Mouse (Mus musculus) bone marrow macrophage, adult 2 months (primary cell): ENCODE data around the gene Endod1. TPM values are rescaled to one million over a fixed set of nuclear protein-coding genes. Genes with fewer than 3 reads are reported as not detected.
"Not testable (repeated sequence)": the region's sequence is repeated elsewhere in the genome, so short reads cannot be mapped to it uniquely, and the experiment has no call there.

Source experiments
- H3K27ac ChIP-seq: 2 replicates; pipeline ENCODE4 v1.5.1; 2012; ENCODE audit warnings: low read depth, low read length; ENCODE audit not compliant: insufficient read depth
- H3K4me1 ChIP-seq: 2 replicates; pipeline ENCODE4 v1.6.1; 2012; ENCODE audit warnings: low read length; ENCODE audit not compliant: control insufficient read depth, insufficient read depth
- H3K4me3 ChIP-seq: 2 replicates; pipeline ENCODE4 v1.5.1; 2012; ENCODE audit warnings: mild to moderate bottlenecking, low read length, moderate library complexity; ENCODE audit not compliant: insufficient read depth
- CTCF ChIP-seq: IDR thresholded peaks from 2 replicates; pipeline ENCODE4 v1.5.1; 2012; ENCODE audit warnings: low read depth, mild to moderate bottlenecking, low read length, moderate library complexity
- POLR2A ChIP-seq: IDR thresholded peaks from 2 replicates; pipeline ENCODE4 v1.6.1; 2012; ENCODE audit warnings: mild to moderate bottlenecking, low read depth, low read length, borderline replicate concordance
- polyA plus RNA-seq: library from polyadenylated mRNA; stranded (reverse); fragments of >200 nt; gene quantifications from 2 replicates; pipeline ENCODE4 v1.2.4, GENCODE M21; 2012; ENCODE audit not compliant: missing spikeins, insufficient read depth, insufficient read length

The Endod1 gene
- polyA plus RNA-seq, 1 experiment: 13.8 TPM

DNA sequence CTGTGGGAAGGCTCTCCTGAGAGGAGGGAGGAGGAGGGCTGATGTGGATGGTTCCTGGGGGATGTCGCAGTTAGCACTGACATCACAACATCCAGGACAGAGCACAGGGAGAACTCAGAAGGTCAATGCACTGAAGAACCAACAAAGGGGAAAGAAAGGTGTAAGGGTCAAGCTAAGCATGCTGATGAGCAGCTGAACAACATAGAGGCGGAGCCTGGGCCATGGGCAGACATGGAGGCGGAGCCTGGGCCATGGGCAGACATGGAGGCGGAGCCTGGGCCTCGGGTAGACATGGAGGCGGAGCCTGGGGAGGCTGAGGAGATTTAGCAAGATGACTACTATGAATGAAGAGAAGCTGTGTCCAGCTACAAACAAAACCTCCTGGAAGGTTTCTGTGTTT, 17.8 kb downstream of the Endod1 start:
- Histone ChIP-seq H3K4me1 (peaks cover 25% of the 10 kb centered on the region), H3K4me3 (no peak overlapping the region), H3K27ac (no peak overlapping the region)
- TF ChIP-seq CTCF: no peak
- no peak for TF ChIP-seq POLR2A

DNA sequence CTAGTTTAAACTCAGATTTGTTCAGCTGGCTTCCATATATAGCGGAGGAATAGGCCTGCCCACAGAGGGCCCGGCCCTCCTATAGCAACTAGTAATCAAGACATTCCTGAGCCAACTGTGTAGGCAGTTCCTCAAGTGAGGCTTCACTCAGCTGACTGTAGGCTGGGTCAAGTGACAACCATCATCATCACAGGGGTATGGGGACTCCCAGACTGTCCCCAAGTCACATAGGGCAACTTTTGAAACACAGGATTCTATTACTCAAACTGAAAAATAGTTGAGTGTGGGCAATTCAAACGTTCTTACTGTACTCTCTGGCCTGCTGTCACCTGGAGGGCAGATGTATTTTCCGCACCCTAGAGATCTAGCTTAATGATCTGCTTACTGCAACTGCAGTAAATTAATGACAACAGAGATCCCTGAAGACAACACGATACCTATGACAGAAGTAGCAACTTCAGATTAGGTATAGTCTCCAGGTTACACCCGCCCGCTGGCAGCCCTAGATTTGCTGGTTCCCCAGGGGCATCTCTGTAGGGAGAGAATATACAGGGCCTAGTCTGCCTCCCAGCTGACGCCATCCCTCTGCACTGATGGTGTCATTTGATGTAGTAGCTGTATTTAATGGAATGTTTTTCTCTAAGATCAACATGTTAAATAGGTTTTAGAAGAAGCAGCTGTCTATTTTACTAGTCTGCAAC, 19.1 kb downstream of the Endod1 start:
- H3K27ac ChIP-seq: no peak overlapping the region
- no peak for TF ChIP-seq POLR2A
- TF ChIP-seq CTCF: no peak
- H3K4me1 ChIP-seq: peaks cover 22% of the 10 kb centered on the region
- H3K4me3 ChIP-seq: no peak overlapping the region

DNA sequence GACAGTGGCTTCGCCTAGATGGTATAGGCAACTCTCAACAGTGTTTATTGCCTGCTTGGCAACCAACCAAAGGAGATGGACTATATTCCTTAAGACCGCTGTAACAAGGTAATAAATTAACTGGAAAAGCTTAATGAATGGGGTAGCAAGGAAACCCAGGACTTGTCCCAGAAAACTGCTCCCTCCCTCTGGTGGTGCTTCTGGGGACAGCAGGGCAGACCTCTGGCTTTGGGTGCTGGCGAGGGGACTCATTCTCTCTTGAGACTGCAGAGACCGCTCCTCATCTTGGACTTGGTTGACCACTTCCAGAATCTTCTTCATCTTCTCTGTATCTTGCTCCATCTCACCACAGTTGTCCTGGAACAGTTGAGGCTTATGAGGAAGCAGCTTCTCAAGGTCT, 24.3 kb downstream of the Endod1 start:
- Histone ChIP-seq H3K27ac (no peak overlapping the region), H3K4me3 (no peak overlapping the region), H3K4me1 (no peaks in the 10 kb centered on the region)
- TF ChIP-seq POLR2A: no peak
- TF ChIP-seq CTCF: no peak

DNA sequence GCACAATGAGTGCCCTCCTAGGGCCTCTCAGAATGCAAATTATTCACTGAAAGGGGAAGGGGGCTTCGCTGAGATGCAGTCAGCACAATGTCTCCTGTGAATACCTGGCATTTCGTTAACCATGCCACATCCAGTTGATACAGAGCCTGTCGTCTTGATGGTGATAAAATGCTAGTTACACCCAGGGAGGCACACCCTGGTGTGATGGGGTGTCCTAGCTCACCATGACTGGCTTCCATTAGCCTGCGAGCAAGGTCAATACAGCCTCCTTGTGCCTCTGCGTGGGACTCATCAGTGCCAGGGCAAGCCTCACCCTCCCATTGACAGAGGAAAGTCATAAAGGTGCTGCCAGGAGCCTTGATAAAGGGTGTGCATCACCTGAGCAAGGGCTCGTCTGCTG, 26.5 kb downstream of the Endod1 start:
- H3K4me3 ChIP-seq: no peak overlapping the region
- no peaks in the 10 kb centered on the region for H3K4me1 ChIP-seq
- TF ChIP-seq CTCF (no peak), POLR2A (no peak)
- no peak overlapping the region for H3K27ac ChIP-seq

DNA sequence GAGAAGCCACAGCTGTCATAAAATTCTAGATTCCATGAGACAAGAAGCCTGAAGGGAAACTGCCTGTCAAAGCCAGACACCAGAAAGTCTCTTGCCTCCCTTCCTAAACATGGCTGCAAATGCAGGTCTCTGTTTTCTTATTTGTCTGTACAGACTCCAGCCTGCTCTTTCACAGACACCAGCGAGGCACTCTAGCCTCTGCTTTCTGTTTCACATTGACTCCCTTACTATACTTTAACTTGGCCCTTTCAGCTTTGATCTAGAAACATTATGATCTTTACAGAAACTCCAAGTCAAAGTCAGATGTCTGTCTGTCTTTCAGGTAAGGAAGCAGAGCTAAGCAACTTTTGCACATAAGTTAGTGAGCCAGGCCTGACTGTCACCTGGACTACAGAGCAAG, 29.0 kb downstream of the Endod1 start:
- H3K4me1 ChIP-seq: no peaks in the 10 kb centered on the region
- no peak for TF ChIP-seq POLR2A
- TF ChIP-seq CTCF: no peak
- H3K27ac ChIP-seq: no peak overlapping the region
- no peak overlapping the region for H3K4me3 ChIP-seq

DNA sequence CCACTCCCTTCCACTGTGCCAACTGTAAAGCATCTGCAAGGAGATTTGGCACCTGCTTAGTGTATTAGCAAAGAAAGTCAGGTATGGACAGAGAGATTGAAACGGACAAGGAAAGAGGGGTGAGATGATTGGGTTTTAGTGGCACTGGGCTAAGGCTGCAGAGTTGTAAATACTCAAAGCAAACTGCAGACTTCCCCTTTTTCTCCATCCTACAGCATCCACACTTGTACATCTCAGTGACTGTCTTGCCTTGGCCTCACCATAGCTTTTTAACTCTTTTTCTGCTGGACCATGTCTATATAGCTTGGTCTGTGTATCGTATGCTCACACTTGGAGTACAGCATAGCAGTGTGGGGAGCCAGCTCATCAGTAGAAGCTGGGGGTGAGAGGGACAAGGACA, 30.5 kb downstream of the Endod1 start:
- no peak for TF ChIP-seq CTCF
- no peak for TF ChIP-seq POLR2A
- Histone ChIP-seq H3K27ac (no peak overlapping the region), H3K4me3 (no peak overlapping the region), H3K4me1 (no peaks in the 10 kb centered on the region)

DNA sequence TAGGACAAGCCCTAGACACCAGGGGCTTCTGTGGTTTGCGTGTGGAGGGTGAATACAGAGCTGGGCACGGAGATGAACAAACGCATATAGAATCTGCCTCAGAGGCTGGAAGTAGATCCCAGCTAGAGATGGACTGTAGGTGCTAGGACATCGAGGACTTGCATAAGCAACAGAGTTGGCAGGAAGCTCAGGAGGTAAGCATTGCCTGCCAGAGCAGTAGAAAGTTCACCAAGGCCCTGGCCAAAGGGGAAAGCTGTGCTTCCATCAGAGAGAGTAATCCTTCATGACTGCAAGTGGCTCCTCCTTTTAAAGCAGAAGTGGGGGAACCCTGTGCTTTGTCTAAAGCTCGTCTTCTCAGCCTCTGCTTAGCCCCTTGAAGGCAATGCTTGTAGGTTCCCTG, 31.9 kb downstream of the Endod1 start:
- Histone ChIP-seq H3K4me3 (no peak overlapping the region), H3K4me1 (no peaks in the 10 kb centered on the region), H3K27ac (no peak overlapping the region)
- no peak for TF ChIP-seq POLR2A
- no peak for TF ChIP-seq CTCF

DNA sequence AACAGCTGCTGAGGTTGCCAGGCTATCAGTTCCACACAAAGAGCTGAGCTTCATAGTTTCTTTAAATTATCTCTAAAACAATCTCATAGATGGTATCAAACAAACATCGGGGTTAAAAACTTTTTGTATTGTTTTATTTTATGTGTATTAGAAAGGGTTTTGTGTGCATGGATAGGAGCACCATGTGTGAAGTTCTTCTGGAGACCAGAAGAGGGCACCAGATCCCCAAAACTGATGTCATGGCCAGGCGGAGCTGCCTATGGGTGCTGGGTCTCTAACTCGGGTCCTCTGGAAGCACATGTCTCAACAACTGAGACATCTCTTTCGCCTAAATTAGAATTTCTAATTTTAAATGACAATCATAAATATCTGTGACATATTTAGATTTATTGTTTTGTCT, 32.9 kb downstream of the Endod1 start:
- no peak overlapping the region for H3K4me3 ChIP-seq
- TF ChIP-seq POLR2A (no peak), CTCF (peak; percentile 48)
- no peak overlapping the region for H3K27ac ChIP-seq
- no peaks in the 10 kb centered on the region for H3K4me1 ChIP-seq

DNA sequence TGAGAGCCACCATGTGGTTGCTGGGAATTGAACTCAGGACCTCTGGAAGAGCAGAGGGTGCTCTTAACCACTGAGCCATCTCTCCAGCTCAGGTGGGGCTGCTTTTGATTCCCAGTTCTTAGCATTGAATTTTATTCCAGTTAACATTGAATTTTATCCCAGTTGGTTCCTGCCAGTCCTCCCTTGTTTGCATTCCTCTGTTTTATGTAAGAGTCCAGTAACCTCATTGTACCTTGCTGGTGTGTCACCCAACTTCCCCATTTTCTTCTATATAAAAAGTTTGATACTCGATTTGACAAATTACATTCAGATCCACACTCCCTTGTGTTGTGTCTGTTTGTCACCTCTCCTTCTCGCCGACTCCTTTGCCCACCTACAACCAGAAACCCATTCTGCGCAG, 35.4 kb downstream of the Endod1 start:
- not testable (repeated sequence) for H3K4me3 ChIP-seq, H3K27ac ChIP-seq, H3K4me1 ChIP-seq

DNA sequence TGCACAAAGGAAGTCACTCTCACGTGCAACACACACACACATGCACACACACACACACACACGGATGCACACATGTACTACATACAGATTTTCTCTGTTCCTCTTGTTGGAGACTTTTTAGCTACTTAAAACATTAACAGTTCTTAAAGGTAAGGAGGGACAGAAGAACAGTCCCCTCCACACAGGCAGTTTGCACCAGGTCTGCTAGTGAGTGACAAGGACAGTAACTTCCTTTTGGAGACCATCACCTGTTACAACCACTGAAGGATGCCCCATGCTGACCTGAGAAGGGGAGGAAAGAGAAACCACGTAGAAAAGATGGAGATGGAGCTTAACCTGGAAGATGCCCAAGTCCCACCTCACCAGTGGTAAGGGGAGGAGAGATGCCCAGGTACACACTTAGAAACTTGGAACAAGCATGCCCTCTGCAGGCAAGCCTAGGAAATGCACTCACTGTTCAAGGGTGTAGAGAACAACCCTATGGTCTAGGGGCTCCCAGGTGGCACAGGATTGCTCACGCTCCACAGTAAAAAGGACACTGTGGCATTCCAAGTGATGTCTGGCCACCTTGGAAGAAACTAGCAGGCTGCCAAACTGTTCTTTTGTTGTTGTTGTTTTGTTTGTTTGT, 39.2 kb downstream of the Endod1 start:
- Histone ChIP-seq H3K27ac (no peak overlapping the region), H3K4me3 (no peak overlapping the region), H3K4me1 (no peaks in the 10 kb centered on the region)
- TF ChIP-seq CTCF (peak; percentile 94), POLR2A (no peak)
